Mouse (Mus musculus) lung, postnatal 0 days (tissue): ENCODE data around the gene Mpl. TPM values are rescaled to one million over a fixed set of nuclear protein-coding genes. Genes with fewer than 3 reads are reported as not detected.
A peak's percentile ranks its signal among the peaks of the same experiment; 100 is the strongest.

Experiments used
- ATAC-seq: fragments of 200-750 bp; cut with Nextera tagmentation; 2 replicates; pipeline ENCODE4 v1.8.0; 2017; ENCODE audit warnings: moderate library complexity
- DNase-seq: peaks from one replicate; pipeline ENCODE4 v3.0.0-alpha.2; 2016; ENCODE audit warnings: low spot score
- H3K27ac ChIP-seq: fragments of 300-500 bp; sonication (generic); 2 replicates; pipeline ENCODE4 v1.5.1; 2014; ENCODE audit warnings: antibody characterized with exemption, mild to moderate bottlenecking, low read length, mixed read lengths
- H3K27me3 ChIP-seq: fragments of 300-500 bp; sonication (generic); replicated peaks from 2 replicates; pipeline ENCODE4 v1.6.1; 2014; ENCODE audit warnings: low read length, mixed read lengths; ENCODE audit not compliant: insufficient read depth
- H3K36me3 ChIP-seq: fragments of 300-500 bp; sonication (generic); 2 replicates; pipeline ENCODE4 v1.6.1; 2014; ENCODE audit warnings: low read length, mixed read lengths; ENCODE audit not compliant: insufficient read depth
- H3K4me1 ChIP-seq: fragments of 300-500 bp; sonication (generic); 2 replicates; pipeline ENCODE4 v1.6.1; 2014; ENCODE audit warnings: antibody characterized with exemption, low read depth, low read length, mixed read lengths; ENCODE audit not compliant: insufficient read depth
- H3K4me2 ChIP-seq: fragments of 300-500 bp; sonication (generic); replicated peaks from 2 replicates; pipeline ENCODE4 v1.6.1; 2014; ENCODE audit warnings: low read depth, mild to moderate bottlenecking, low read length, moderate library complexity, mixed read lengths
- H3K4me3 ChIP-seq: fragments of 300-500 bp; sonication (generic); 2 replicates; pipeline ENCODE4 v1.5.1; 2014; ENCODE audit warnings: low read depth, low read length
- H3K9ac ChIP-seq: fragments of 300-500 bp; sonication (generic); replicated peaks from 2 replicates; pipeline ENCODE4 v1.6.1; 2014; ENCODE audit warnings: low read depth, mild to moderate bottlenecking
- H3K9me3 ChIP-seq: fragments of 300-500 bp; sonication (generic); 2 replicates; pipeline ENCODE4 v1.6.1; 2016; ENCODE audit warnings: low read length, mixed read lengths
- CTCF ChIP-seq: IDR thresholded peaks from 2 replicates; pipeline ENCODE4 v1.5.1; 2016; ENCODE audit warnings: antibody characterized with exemption, mild to moderate bottlenecking
- EP300 ChIP-seq: IDR thresholded peaks from 2 replicates; pipeline ENCODE4 v1.6.1; 2016; ENCODE audit warnings: antibody characterized with exemption, mild to moderate bottlenecking, control low read depth
- WGBS: fragments of 180-500 bp; shearing (Covaris S2); extraction: QIAGEN DNeasy Blood & Tissue Kit; methylation state at CpG from one replicate; pipeline ENCODE4 v1.1.7; 2014; 5-methylcytosine and 5-hydroxymethylcytosine counted together
- polyA plus RNA-seq: library from polyadenylated mRNA; unstranded; fragments of >200 nt; fragmentation: Nextera tagmentation; extraction: Ambion mirVana; gene quantifications from 2 replicates; pipeline ENCODE4 v1.2.1, GENCODE M21; 2015

Gene Mpl
- polyA plus RNA-seq, 1 experiment from 2014 or later = 1.1 TPM

DNA sequence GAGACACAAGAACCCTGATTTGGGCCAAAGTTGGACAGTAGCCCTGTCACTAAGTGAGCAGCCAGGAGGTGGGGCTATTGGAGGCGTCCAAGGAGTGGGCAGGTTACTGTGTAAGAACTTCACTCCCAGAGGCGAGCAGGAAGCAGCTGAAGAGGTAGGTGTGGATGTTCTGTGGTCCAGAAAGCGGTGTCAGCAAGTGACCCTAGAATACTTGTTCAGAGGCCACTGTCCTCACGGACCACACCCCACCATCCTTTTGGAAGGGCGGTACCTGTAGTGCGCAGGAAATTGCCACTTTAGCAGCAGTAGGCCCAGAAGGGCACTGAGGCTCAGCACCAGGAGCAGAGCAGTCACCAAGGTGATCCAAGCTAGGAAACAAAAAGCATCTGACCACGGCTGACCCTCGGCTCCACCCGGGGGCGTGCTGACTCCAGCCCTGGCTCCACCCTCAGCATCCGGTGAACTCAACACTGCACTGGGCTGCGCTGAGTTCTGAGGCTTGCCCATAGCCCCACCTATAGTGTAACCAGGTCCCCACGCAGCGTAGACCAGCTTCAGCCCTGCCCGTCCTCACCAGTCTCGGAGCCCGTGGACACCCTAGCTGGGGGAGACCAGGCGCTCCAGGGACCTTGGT lies 11.4 kb downstream of the Mpl start:
- Histone ChIP-seq H3K4me1 (peaks cover 7% of the 10 kb centered on the region; the same call in 1 of the 2 replicates), H3K4me2 (peak overlapping the region; percentile 59), H3K36me3 (no peaks in the 10 kb centered on the region), H3K9ac (no peak overlapping the region; the same call in 1 of the 2 replicates), H3K4me3 (peak overlapping the region; percentile 27), H3K27ac (0 out of 2 replicates have a peak overlapping the region, but pooled peaks have one; percentile 20), H3K9me3 (no peaks in the 10 kb centered on the region), H3K27me3 (no peaks in the 10 kb centered on the region)
- DNase-seq (peak; percentile 65), ATAC-seq (peak; percentile 88)
- 22% methylated on average over 18 of the region's 18 CpGs for WGBS
- TF ChIP-seq CTCF = peak; percentile 49
- no peak for TF ChIP-seq EP300

DNA sequence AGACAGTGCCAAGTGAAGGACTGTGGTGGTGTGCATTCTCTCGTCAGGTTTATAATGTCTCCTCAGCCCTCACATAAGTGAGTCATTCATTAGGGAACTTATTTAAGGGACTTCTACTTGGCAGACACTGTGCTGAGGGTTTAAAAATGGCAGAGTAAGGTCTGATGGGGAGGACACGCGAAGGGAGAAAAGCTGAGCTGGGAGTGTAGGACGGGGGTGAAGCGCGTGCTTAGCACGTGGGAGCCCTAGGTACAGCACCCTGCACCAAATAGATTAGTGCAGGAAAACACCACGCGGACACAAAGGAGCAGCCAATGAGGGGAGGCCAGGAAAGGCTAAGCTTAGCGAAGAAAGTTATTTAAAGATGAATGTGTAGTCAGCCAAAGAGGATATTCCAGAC lies 12.2 kb downstream of the Mpl start:
- WGBS = 79% methylated on average over 10 of the region's 10 CpGs
- Histone ChIP-seq H3K4me3 (no peak overlapping the region), H3K27ac (no peak overlapping the region), H3K27me3 (no peaks in the 10 kb centered on the region), H3K4me1 (peaks cover 7% of the 10 kb centered on the region; the same call in 1 of the 2 replicates), H3K36me3 (no peaks in the 10 kb centered on the region), H3K9ac (no peak overlapping the region), H3K9me3 (no peaks in the 10 kb centered on the region), H3K4me2 (no peak overlapping the region)
- ATAC-seq (no peak), DNase-seq (no peak)
- no peak for TF ChIP-seq EP300

DNA sequence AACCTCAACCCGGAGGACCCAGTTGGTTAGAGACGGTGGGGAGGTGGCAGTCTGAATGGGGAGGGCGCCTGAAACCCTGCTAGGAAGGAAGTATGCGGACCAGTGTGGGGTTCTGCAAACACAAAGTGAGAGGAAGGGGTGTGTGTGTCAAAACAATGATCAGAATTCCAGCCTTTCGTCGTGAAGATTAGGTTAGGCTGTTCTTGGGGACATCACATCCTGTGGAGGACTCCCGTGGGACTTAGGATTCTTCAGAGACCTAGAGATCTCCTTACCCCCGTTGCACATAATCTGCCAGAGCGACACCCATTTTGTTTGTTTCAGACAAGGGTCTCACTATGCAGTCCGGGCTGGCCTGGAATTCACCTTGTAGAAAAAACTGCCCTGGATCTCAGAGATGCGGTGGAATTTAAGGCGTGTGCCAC lies 19.5 kb downstream of the Mpl start:
- ATAC-seq (peak; percentile 34), DNase-seq (peak; percentile 70)
- Histone ChIP-seq H3K4me3 (peak overlapping the region; percentile 43), H3K36me3 (0 out of 2 replicates have a peak, but pooled peaks cover 3% of the 10 kb centered on the region), H3K9ac (peak overlapping the region; percentile 43), H3K4me1 (peaks cover 10% of the 10 kb centered on the region), H3K27ac (peak overlapping the region; percentile 71), H3K27me3 (no peaks in the 10 kb centered on the region), H3K4me2 (peak overlapping the region; percentile 86), H3K9me3 (no peaks in the 10 kb centered on the region)
- TF ChIP-seq EP300 = no peak
- no peak for TF ChIP-seq CTCF
- WGBS = 5% methylated on average over 12 of the region's 12 CpGs

DNA sequence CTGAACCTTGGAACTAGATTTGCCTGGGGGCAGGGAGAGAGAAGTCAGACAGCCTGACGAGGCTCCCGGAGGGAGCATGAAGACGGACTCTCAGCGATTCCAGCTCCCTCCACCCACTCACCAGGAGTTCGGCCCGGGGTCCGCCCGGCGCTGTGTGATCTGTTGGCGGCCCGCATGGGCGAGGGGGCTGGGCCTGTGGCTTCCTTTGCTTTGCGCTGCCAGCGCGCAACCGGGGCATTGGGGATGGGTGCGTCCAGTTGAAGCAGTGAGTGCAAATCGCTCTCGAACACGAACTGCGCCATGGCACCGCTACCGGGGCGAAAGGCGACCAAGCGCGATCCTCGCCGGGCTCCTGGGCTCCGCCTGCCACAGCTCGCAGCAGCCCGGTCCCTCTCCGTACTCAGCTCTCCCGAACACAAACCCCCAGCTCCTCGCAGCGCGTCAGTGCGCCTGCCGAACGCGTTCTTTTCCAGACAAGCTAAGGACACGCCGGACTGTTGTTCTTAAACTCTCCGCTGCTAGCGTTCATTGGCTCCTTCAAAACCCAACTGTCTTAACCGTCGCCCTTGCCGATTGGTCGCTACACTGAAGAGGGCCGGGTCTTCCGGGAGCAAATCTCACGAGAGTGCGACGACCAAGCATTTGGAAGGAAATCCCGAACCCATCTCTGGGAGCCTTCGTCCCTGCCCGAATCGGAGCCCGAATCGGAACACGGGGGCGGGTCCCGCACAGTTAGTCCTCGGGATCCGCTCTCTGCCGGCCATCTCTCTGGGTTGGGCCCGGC lies 20.3 kb downstream of the Mpl start, which contains the start of gene Cdc20:
Cdc20 (minus strand) TSS at position 533 of the 784 bp plus-strand sequence.
- WGBS = under 1% methylated on average over 67 of the region's 67 CpGs
- H3K36me3 ChIP-seq = 0 out of 2 replicates have a peak, but pooled peaks cover 4% of the 10 kb centered on the region
- TF ChIP-seq CTCF (peak; percentile 27), EP300 (no peak)
- DNase-seq (peak; percentile 98), ATAC-seq (peak; percentile 99)
- no peaks in the 10 kb centered on the region for H3K9me3 ChIP-seq
- H3K4me1 ChIP-seq = peaks cover 10% of the 10 kb centered on the region
- H3K27ac ChIP-seq = peak within 1 kb of the TSS; percentile 71
- H3K4me3 ChIP-seq = peak within 1 kb of the TSS; percentile 43
- no peaks in the 10 kb centered on the region for H3K27me3 ChIP-seq
- H3K9ac ChIP-seq = peak within 1 kb of the TSS; percentile 43
- H3K4me2 ChIP-seq = peak within 1 kb of the TSS; percentile 86

DNA sequence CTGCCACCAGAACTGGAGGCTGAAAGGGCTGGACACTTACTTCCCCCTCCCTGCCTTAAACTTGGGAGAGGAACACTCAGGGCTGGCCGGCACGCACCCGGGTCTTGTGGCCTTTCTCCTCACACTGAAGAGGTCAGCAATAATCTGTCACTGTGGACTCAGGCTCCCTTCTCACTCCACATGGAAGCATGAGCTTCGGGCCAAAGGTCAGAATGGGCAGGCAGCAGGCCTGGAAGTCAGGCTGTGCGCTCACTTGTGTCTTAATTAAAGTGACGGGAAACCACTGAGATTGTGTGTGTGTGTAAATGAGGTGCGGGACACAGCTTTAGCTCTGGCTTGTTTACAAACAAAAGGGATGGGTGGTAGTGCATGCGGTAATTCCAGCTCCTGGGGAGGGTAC lies 25.0 kb downstream of the Mpl start:
- WGBS = 70% methylated on average over 8 of the region's 8 CpGs
- Histone ChIP-seq H3K4me1 (peaks cover 29% of the 10 kb centered on the region), H3K9ac (no peak overlapping the region), H3K27ac (no peak overlapping the region), H3K4me2 (no peak overlapping the region), H3K4me3 (no peak overlapping the region), H3K36me3 (peaks cover 12% of the 10 kb centered on the region; the same call in 1 of the 2 replicates), H3K27me3 (no peaks in the 10 kb centered on the region), H3K9me3 (no peaks in the 10 kb centered on the region)
- DNase-seq (no peak), ATAC-seq (no peak)
- TF ChIP-seq CTCF (no peak), EP300 (no peak)

DNA sequence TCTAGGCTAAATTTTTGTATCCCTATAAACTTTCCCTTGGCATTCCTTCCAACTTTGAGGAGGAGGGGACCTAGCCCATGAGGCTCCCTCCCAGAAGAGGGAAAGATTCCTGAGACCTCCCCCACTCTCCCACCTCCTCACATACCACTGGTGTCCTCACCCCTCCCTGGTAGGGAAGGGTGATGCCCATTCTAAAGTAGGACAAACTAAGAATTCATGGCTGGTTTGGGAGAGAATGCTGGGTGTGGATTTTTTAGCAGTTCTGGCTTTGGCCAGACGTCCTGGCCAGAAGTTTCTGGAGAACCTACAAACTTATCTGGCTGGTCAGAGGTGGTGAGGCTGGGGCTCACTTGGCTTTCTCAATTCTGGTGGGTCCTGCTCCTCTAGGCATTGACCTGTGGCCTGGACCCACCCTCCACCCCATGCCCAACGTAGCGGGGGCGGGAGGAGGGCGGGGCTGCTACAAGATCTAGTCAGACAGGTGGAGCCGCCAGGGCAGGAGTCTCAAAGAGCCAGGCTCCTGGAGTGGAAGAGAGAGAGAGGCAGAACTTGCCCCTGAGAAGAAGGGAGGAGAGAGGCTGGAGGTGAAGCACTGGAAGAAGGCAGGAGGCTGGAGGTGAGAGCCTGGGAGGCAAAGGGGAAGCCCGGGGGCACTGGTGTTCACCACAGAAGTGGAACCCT lies 28.0 kb downstream of the Mpl start:
- peaks cover 12% of the 10 kb centered on the region; the same call in 1 of the 2 replicates for H3K36me3 ChIP-seq
- peak overlapping the region; percentile 96 for H3K27ac ChIP-seq
- no peaks in the 10 kb centered on the region for H3K9me3 ChIP-seq
- H3K4me1 ChIP-seq = peaks cover 24% of the 10 kb centered on the region; the same call in 1 of the 2 replicates
- peak overlapping the region; percentile 71 for H3K4me3 ChIP-seq
- no peaks in the 10 kb centered on the region for H3K27me3 ChIP-seq
- peak overlapping the region; percentile 19; the same call in 1 of the 2 replicates for H3K9ac ChIP-seq
- ATAC-seq (no peak), DNase-seq (peak; percentile 55)
- WGBS = 21% methylated on average over 7 of the region's 7 CpGs
- TF ChIP-seq EP300 (no peak), CTCF (no peak)
- peak overlapping the region; percentile 83 for H3K4me2 ChIP-seq
